Mouse (Mus musculus) layer of hippocampus, adult 2 months (tissue): ENCODE measurements at regions not wholly inside any gene's neighbourhood (a gene's known extent, or its start where the extent isn't known, plus 50 kb on each side); places are given as distances from the start of the nearest gene placed in this dataset.

Source experiments
- DNase-seq, 2 experiments: peaks; one replicate each; pipeline ENCODE4 v3.0.0; 2022; ENCODE audit warnings: low spot score in 2 of 2
- H3K27ac ChIP-seq: fragments of 200-600 bp; 2 replicates; pipeline ENCODE4 v1.8.1; 2022
- H3K4me3 ChIP-seq: fragments of 200-600 bp; 2 replicates; pipeline ENCODE4 v1.8.1; 2022; ENCODE audit warnings: mild to moderate bottlenecking
- CTCF ChIP-seq: fragments of 200-600 bp; conservative IDR thresholded peaks from 2 replicates; pipeline ENCODE4 v1.8.1; 2022; ENCODE audit warnings: antibody characterized with exemption, mild to moderate bottlenecking, moderate library complexity

- DNase-seq = peak; percentile 46 to 60
- H3K4me3 ChIP-seq = no peak overlapping the region
- no peak for TF ChIP-seq CTCF
- H3K27ac ChIP-seq = peak overlapping the region; percentile 94
These were observed 109.4 kb downstream of the Irs2 start for GRCm38 (mm10) chr8:10898562-10899527.

- TF ChIP-seq CTCF = no peak
- DNase-seq = no peak
- H3K27ac ChIP-seq = 0 out of 2 replicates have a peak overlapping the region, but pooled peaks have one; percentile 10
- no peak overlapping the region for H3K4me3 ChIP-seq
These were observed 110.7 kb downstream of the Irs2 start for GRCm38 (mm10) chr8:10897573-10897972.

GRCm38 (mm10) chr8:10895178-10895577 lies 113.1 kb downstream of the Irs2 start:
- Histone ChIP-seq H3K27ac (no peak overlapping the region), H3K4me3 (no peak overlapping the region)
- no peak for DNase-seq
- TF ChIP-seq CTCF = no peak

- Histone ChIP-seq H3K27ac (no peak overlapping the region), H3K4me3 (no peak overlapping the region)
- TF ChIP-seq CTCF = no peak
- DNase-seq = no peak
These were observed 114.0 kb downstream of the Irs2 start for GRCm38 (mm10) chr8:10894306-10894705.

GRCm38 (mm10) chr8:10893709-10894108 lies 114.5 kb downstream of the Irs2 start:
- Histone ChIP-seq H3K27ac (no peak overlapping the region), H3K4me3 (no peak overlapping the region)
- no peak for DNase-seq
- no peak for TF ChIP-seq CTCF

- no peak overlapping the region for H3K27ac ChIP-seq
- no peak overlapping the region for H3K4me3 ChIP-seq
- no peak for DNase-seq
- no peak for TF ChIP-seq CTCF
These were observed 116.4 kb downstream of the Irs2 start for GRCm38 (mm10) chr8:10891906-10892305.

- Histone ChIP-seq H3K4me3 (no peak overlapping the region), H3K27ac (no peak overlapping the region)
- no peak for TF ChIP-seq CTCF
- no peak for DNase-seq
These were observed 116.8 kb downstream of the Irs2 start for GRCm38 (mm10) chr8:10891440-10891839.

GRCm38 (mm10) chr8:10885452-10885851 lies 122.8 kb downstream of the Irs2 start:
- DNase-seq = no peak
- no peak for TF ChIP-seq CTCF
- H3K4me3 ChIP-seq = no peak overlapping the region

GRCm38 (mm10) chr8:10883418-10883817 lies 124.8 kb downstream of the Irs2 start:
- TF ChIP-seq CTCF = no peak
- Histone ChIP-seq H3K27ac (no peak overlapping the region), H3K4me3 (no peak overlapping the region)
- DNase-seq = no peak

More at GRCm38 (mm10) chr8:10885452-10885851, 122.8 kb downstream of the Irs2 start:
- no peak overlapping the region for H3K27ac ChIP-seq

- H3K27ac ChIP-seq = no peak overlapping the region
- DNase-seq = no peak
- no peak for TF ChIP-seq CTCF
- H3K4me3 ChIP-seq = no peak overlapping the region
These were observed 125.9 kb downstream of the Irs2 start for GRCm38 (mm10) chr8:10882381-10882780.

GRCm38 (mm10) chr8:10879883-10880282 lies 128.4 kb downstream of the Irs2 start:
- no peak for DNase-seq
- no peak for TF ChIP-seq CTCF
- Histone ChIP-seq H3K4me3 (no peak overlapping the region), H3K27ac (no peak overlapping the region)

- no peak overlapping the region for H3K27ac ChIP-seq
- TF ChIP-seq CTCF = no peak
- no peak overlapping the region for H3K4me3 ChIP-seq
- no peak for DNase-seq
These were observed 129.0 kb downstream of the Irs2 start for GRCm38 (mm10) chr8:10879049-10879847.

- H3K4me3 ChIP-seq = no peak overlapping the region
- DNase-seq = no peak
- no peak overlapping the region for H3K27ac ChIP-seq
- no peak for TF ChIP-seq CTCF
These were observed 129.9 kb downstream of the Irs2 start for GRCm38 (mm10) chr8:10878371-10878770.
